Mouse (Mus musculus) hindbrain, embryonic 16.5 days (tissue): ENCODE results near the gene Tmem274. TPM values are rescaled to one million over a fixed set of nuclear protein-coding genes. Genes with fewer than 3 reads are reported as not detected.

Experiments
- ATAC-seq: fragments of 200-750 bp; cut with Nextera tagmentation; 2 replicates; pipeline ENCODE4 v1.8.0; 2017; ENCODE audit warnings: moderate TSS enrichment, moderate library complexity
- H3K27ac ChIP-seq: fragments of 300-500 bp; sonication (generic); 2 replicates; pipeline ENCODE4 v1.5.1; 2014; ENCODE audit warnings: low read depth, mild to moderate bottlenecking, control low read depth, low read length, moderate library complexity
- H3K27me3 ChIP-seq: fragments of 300-500 bp; sonication (generic); replicated peaks from 2 replicates; pipeline ENCODE4 v1.6.1; 2014; ENCODE audit warnings: low read length; ENCODE audit not compliant: control insufficient read depth, insufficient read depth
- H3K36me3 ChIP-seq: fragments of 300-500 bp; sonication (generic); 2 replicates; pipeline ENCODE4 v1.6.1; 2014; ENCODE audit warnings: mild to moderate bottlenecking, low read length, moderate library complexity, mixed read lengths; ENCODE audit not compliant: control insufficient read depth, insufficient read depth
- H3K4me1 ChIP-seq: fragments of 300-500 bp; sonication (generic); 2 replicates; pipeline ENCODE4 v1.6.1; 2014; ENCODE audit warnings: low read depth, low read length; ENCODE audit not compliant: control insufficient read depth, insufficient read depth
- H3K4me2 ChIP-seq: fragments of 300-500 bp; sonication (generic); 2 replicates; pipeline ENCODE4 v1.6.1; 2014; ENCODE audit warnings: mild to moderate bottlenecking, low read length, control low read depth, moderate library complexity
- H3K4me3 ChIP-seq: fragments of 300-500 bp; sonication (generic); 2 replicates; pipeline ENCODE4 v1.5.1; 2014; ENCODE audit warnings: mild to moderate bottlenecking, low read length, control low read depth, moderate library complexity
- H3K9ac ChIP-seq: fragments of 300-500 bp; sonication (generic); 2 replicates; pipeline ENCODE4 v1.6.1; 2014; ENCODE audit warnings: low read depth, mild to moderate bottlenecking, control low read depth, low read length, moderate library complexity
- H3K9me3 ChIP-seq: fragments of 300-500 bp; sonication (generic); 2 replicates; pipeline ENCODE4 v1.6.1; 2014; ENCODE audit warnings: mild to moderate bottlenecking, low read length, moderate library complexity; ENCODE audit not compliant: control insufficient read depth
- WGBS: fragments of 180-500 bp; shearing (Covaris S2); extraction: QIAGEN DNeasy Blood & Tissue Kit; methylation state at CpG from one replicate; pipeline ENCODE4 v1.1.7; 2014; 5-methylcytosine and 5-hydroxymethylcytosine counted together
- polyA plus RNA-seq: library from polyadenylated mRNA; unstranded; fragments of >200 nt; fragmentation: Nextera tagmentation; extraction: Ambion mirVana; gene quantifications from 2 replicates; pipeline ENCODE4 v1.2.1, GENCODE M21; 2015

The Tmem274 gene
- polyA plus RNA-seq, 1 experiment from 2014 or later, result not detected

- no peaks in the 10 kb centered on the region for H3K36me3 ChIP-seq
- WGBS, result 58% methylated on average over 5 of the region's 7 CpGs
These were observed 15.4 kb upstream of the Tmem274 start for GRCm38 (mm10) chr4:149461579-149462304.

DNA sequence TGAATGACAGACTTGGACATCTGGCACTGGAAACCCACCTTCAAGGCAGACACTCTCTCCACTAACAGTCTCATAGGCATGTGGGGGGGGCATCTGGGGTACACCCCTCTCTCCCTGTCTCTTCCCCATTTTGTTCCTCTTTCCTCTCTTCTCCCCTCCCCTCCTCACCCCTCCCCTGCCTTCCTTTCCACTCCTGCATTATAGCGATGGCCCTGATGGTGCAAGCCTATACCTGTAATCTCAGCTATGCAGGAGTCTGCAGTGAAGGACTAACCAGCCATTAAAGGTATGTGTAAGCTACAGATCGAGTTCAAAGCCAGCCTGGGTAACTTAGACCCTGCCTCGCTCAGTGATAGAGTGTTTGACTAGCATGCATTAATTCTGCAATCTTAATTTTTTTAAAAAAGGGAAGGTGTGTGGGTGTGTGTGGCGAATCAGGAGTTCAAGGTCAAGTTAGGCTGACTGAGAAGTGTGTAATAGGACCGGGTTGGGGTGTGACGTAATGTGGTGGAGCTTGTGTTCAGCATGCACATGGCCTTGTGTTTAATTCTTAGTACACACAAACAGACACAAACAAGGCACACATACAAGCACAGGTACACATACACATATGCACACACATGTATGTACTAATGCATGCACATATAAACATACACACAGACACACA, 14.7 kb upstream of the Tmem274 start:
- no peaks in the 10 kb centered on the region for H3K9me3 ChIP-seq
- H3K36me3 ChIP-seq, result no peaks in the 10 kb centered on the region
- 87% methylated on average over 6 of the region's 6 CpGs for WGBS
- no peak for ATAC-seq
- no peaks in the 10 kb centered on the region for H3K27me3 ChIP-seq
- H3K9ac ChIP-seq, result no peak overlapping the region
- H3K27ac ChIP-seq, result no peak overlapping the region
- H3K4me3 ChIP-seq, result no peak overlapping the region
- H3K4me1 ChIP-seq, result peaks cover 2% of the 10 kb centered on the region; the same call in 1 of the 2 replicates
- H3K4me2 ChIP-seq, result no peak overlapping the region

More at GRCm38 (mm10) chr4:149461579-149462304, 15.4 kb upstream of the Tmem274 start:
- Histone ChIP-seq H3K9ac (no peak overlapping the region), H3K4me2 (no peak overlapping the region), H3K4me1 (peaks cover 2% of the 10 kb centered on the region; the same call in 1 of the 2 replicates), H3K27ac (no peak overlapping the region), H3K9me3 (no peaks in the 10 kb centered on the region), H3K4me3 (no peak overlapping the region), H3K27me3 (no peaks in the 10 kb centered on the region)
- ATAC-seq, result 0 out of 2 replicates have a peak, but pooled peaks have one; percentile 24

- WGBS, result 75% methylated on average over 6 of the region's 6 CpGs
- no peak overlapping the region for H3K27ac ChIP-seq
These were observed 13.7 kb upstream of the Tmem274 start for GRCm38 (mm10) chr4:149463435-149463950.

DNA sequence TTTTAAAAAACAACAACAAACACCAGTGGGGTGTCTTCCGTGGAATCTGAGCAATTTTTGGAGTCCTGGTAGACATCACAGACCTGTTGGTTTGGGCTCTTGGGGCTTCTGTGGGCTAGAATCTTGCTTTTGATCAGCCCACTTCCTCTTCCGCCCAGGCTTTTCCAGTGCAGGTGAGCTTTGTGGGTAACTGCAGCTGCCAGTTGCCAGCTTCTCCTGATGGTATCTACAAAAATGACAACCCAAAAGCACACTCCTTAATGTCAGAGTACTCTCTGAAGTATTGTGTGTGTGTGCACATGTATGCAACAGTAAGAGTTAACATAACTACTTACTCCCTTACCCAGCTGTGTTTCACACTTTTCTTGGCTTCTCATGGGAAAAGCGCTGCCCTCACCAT, 7.6 kb upstream of the Tmem274 start:
- Histone ChIP-seq H3K4me2 (no peak overlapping the region), H3K27ac (no peak overlapping the region), H3K4me3 (no peak overlapping the region), H3K4me1 (no peaks in the 10 kb centered on the region), H3K9me3 (no peaks in the 10 kb centered on the region), H3K27me3 (no peaks in the 10 kb centered on the region), H3K36me3 (peaks cover 8% of the 10 kb centered on the region), H3K9ac (no peak overlapping the region)
- 94% methylated on average over 3 of the region's 3 CpGs for WGBS
- no peak for ATAC-seq

More at GRCm38 (mm10) chr4:149463435-149463950, 13.7 kb upstream of the Tmem274 start:
- H3K9me3 ChIP-seq, result no peaks in the 10 kb centered on the region
- H3K4me2 ChIP-seq, result no peak overlapping the region
- H3K27me3 ChIP-seq, result no peaks in the 10 kb centered on the region
- no peaks in the 10 kb centered on the region for H3K36me3 ChIP-seq
- peaks cover 2% of the 10 kb centered on the region; the same call in 1 of the 2 replicates for H3K4me1 ChIP-seq
- H3K4me3 ChIP-seq, result no peak overlapping the region
- no peak overlapping the region for H3K9ac ChIP-seq
- no peak for ATAC-seq

- Histone ChIP-seq H3K4me2 (no peak overlapping the region), H3K27ac (no peak overlapping the region), H3K4me1 (no peaks in the 10 kb centered on the region), H3K9me3 (no peaks in the 10 kb centered on the region), H3K9ac (no peak overlapping the region), H3K36me3 (peaks cover 8% of the 10 kb centered on the region), H3K4me3 (no peak overlapping the region), H3K27me3 (no peaks in the 10 kb centered on the region)
- WGBS, result 72% methylated on average over 7 of the region's 7 CpGs
- ATAC-seq, result no peak
These were observed 2.1 kb upstream of the Tmem274 start for GRCm38 (mm10) chr4:149475096-149475495.

- H3K27me3 ChIP-seq, result no peaks in the 10 kb centered on the region
- H3K4me1 ChIP-seq, result peaks cover 14% of the 10 kb centered on the region
- peaks cover 16% of the 10 kb centered on the region for H3K36me3 ChIP-seq
- no peak for ATAC-seq
- H3K9me3 ChIP-seq, result no peaks in the 10 kb centered on the region
- peak overlapping the region; percentile 78 for H3K9ac ChIP-seq
- peak overlapping the region; percentile 57 for H3K4me2 ChIP-seq
- 62% methylated on average over 3 of the region's 3 CpGs for WGBS
- peak overlapping the region; percentile 69 for H3K4me3 ChIP-seq
- H3K27ac ChIP-seq, result peak overlapping the region; percentile 71
These were observed 7.4 kb downstream of the Tmem274 start for GRCm38 (mm10) chr4:149484566-149484965.

- Histone ChIP-seq H3K27me3 (no peaks in the 10 kb centered on the region), H3K36me3 (peaks cover 16% of the 10 kb centered on the region), H3K27ac (peak within 1 kb of the TSS; percentile 71), H3K4me3 (peak within 1 kb of the TSS; percentile 69), H3K4me1 (peaks cover 14% of the 10 kb centered on the region), H3K4me2 (peak within 1 kb of the TSS; percentile 57), H3K9me3 (no peaks in the 10 kb centered on the region), H3K9ac (peak within 1 kb of the TSS; percentile 78)
- peak; percentile 97 for ATAC-seq
- under 1% methylated on average over 50 of the region's 60 CpGs for WGBS
These were observed 8.1 kb downstream of the Tmem274 start, which contains the start of the genes Nmnat1 and Lzic for GRCm38 (mm10) chr4:149485053-149485824. Nmnat1 (minus strand) TSS chr4:149485202. Lzic (plus strand) TSS chr4:149485229.

DNA sequence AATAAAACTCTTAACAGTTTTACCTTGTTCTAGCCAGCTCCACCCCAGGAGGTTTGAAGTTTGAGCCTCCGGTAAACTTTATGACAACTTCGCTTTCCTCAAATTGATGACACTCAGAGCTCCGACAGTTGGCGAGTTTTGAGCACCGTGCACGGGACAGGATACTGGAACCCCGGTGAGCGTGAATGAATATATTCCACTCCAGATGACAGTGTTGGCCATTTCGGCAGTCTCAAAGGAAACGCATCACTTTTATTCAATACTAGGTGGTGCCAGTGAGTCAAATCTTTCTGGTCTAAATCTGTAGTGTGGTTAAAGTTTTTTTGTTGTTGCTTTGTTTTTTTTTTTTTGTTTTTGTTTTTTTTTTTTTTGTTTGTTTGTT, 8.6 kb downstream of the Tmem274 start:
- ATAC-seq, result no peak
- Histone ChIP-seq H3K9me3 (no peaks in the 10 kb centered on the region), H3K4me1 (peaks cover 14% of the 10 kb centered on the region), H3K27me3 (no peaks in the 10 kb centered on the region), H3K36me3 (peaks cover 16% of the 10 kb centered on the region), H3K4me2 (peak overlapping the region; percentile 57), H3K9ac (peak overlapping the region; percentile 78), H3K27ac (peak overlapping the region; percentile 71; the same call in 1 of the 2 replicates), H3K4me3 (peak overlapping the region; percentile 69)
- WGBS, result 2% methylated on average over 10 of the region's 10 CpGs
